In genomic region chr2:5040281-5041161, GRCm38 (mm10) we compare ENCODE assay signal across 1 mouse cellular context.
TF ChIP-seq lines count a peak whose summit lies in the region.

No protein-coding gene starts in this region.

TF ChIP-seq in MEL, 35 proteins besides CTCF, POLR2A, EP300 and RAD21 (continued from another document):
- no peak for TF ChIP-seq BHLHE40 (IDR thresholded peaks at IDR 0.05; ENCODE audit: borderline replicate concordance, low read depth, low read length)
- no peak for TF ChIP-seq NRF1 (IDR thresholded peaks at IDR 0.05; ENCODE audit: insufficient read depth, low read depth, low read length, poor library complexity, severe bottlenecking)
- no peak for TF ChIP-seq CHD2 (IDR thresholded peaks at IDR 0.05; ENCODE audit: low read length)
- TF ChIP-seq GABPA (IDR thresholded peaks at IDR 0.05; ENCODE audit: low read depth, low read length), result no peak
- TF ChIP-seq KAT2A (conservative IDR thresholded peaks at IDR 0.05; ENCODE audit: low read depth, low read length), result no peak
- TF ChIP-seq POLR2AphosphoS5 (IDR thresholded peaks at IDR 0.05; ENCODE audit: borderline replicate concordance, low read depth, low read length), result no peak
- TF ChIP-seq MXI1 (IDR thresholded peaks at IDR 0.05; ENCODE audit: low read depth, low read length), result 0 out of 2 replicates have a peak, but pooled peaks have one; percentile 11
- no peak for TF ChIP-seq E2F4 (IDR thresholded peaks at IDR 0.05; ENCODE audit: borderline replicate concordance, low read depth, low read length)
- TF ChIP-seq MAX (IDR thresholded peaks at IDR 0.05; ENCODE audit: low read length), result 0 out of 2 replicates have a peak, but pooled peaks have one; percentile 18
